Mouse (Mus musculus): ENCODE measurements at regions not wholly inside any gene's neighbourhood (a gene's known extent, or its start where the extent isn't known, plus 50 kb on each side); places are given as distances from the start of the nearest gene placed in this dataset.

GRCm38 (mm10) chr4:89428465-89428864 lies 117.6 kb upstream of the Cdkn2b start:
- peaks cover 9% of the 10 kb centered on the region for H3K79me2 ChIP-seq (replicated peaks; ENCODE audit: control insufficient read depth, extremely low read depth, insufficient read depth, poor library complexity, severe bottlenecking)
- no peak overlapping the region for H3K4me3 ChIP-seq (replicated peaks in 1 of 3; ENCODE audit: low read depth in 2 of 3, low read length in 2 of 3, poor library complexity in 1 of 3)
- 0 out of 2 replicates have a peak overlapping the region, but pooled peaks have one; percentile 13 for H3K9ac ChIP-seq (ENCODE audit: insufficient read depth, low read depth)
- H3K27ac ChIP-seq (ENCODE audit: insufficient read depth, low read depth), result peak overlapping the region; percentile 57
- DNase-seq (ENCODE audit: extremely low read depth), result no peak
- TF ChIP-seq ZC3H11A (IDR thresholded peaks at IDR 0.05; ENCODE audit: low read depth, low read length), result no peak
- no peak for TF ChIP-seq ZKSCAN1 (IDR thresholded peaks at IDR 0.05; ENCODE audit: borderline replicate concordance, low read depth, low read length)
- no peak for TF ChIP-seq NRF1 (IDR thresholded peaks at IDR 0.05; ENCODE audit: low read depth, low read length)
- no peak for TF ChIP-seq JUND (conservative IDR thresholded peaks at IDR 0.05; ENCODE audit: low read depth, low read length)
- TF ChIP-seq CHD2 (IDR thresholded peaks at IDR 0.05; ENCODE audit: low read length), result no peak
- no peak for TF ChIP-seq GABPA (IDR thresholded peaks at IDR 0.05; ENCODE audit: insufficient replicate concordance, low read depth, low read length)
- no peak for TF ChIP-seq NELFE (IDR thresholded peaks at IDR 0.05; ENCODE audit: low read depth, low read length)
- TF ChIP-seq EP300 (IDR thresholded peaks at IDR 0.05; ENCODE audit: low read length), result no peak
- no peak for TF ChIP-seq RCOR1 (conservative IDR thresholded peaks at IDR 0.05; ENCODE audit: low read depth, low read length)
- no peak for TF ChIP-seq PAX5 (IDR thresholded peaks at IDR 0.05; ENCODE audit: low read length)
- TF ChIP-seq USF1 (IDR thresholded peaks at IDR 0.05; ENCODE audit: low read depth, low read length), result no peak
- in situ Hi-C loops (cut with MboI; ENCODE audit: low pct_ligation_motif_present, low pct_unique_long_range_greater_than_20kb, low sequenced_read_pairs) (no loop called here), dilution Hi-C loops (cut with MboI; ENCODE audit: extremely low pct_ligation_motif_present, extremely low pct_unique_long_range_greater_than_20kb, low sequenced_read_pairs) (no loop called here)
- H3K36me3 ChIP-seq (replicated peaks in 1 of 2; ENCODE audit: control insufficient read depth in 1 of 2, insufficient read depth in 1 of 2, low read length in 1 of 2), result peaks cover 43 to 88% of the 10 kb centered on the region in 2 experiments
- H3K4me2 ChIP-seq (ENCODE audit: insufficient read depth, low read depth, poor library complexity, severe bottlenecking), result no peak overlapping the region
- H3K9me3 ChIP-seq (replicated peaks; ENCODE audit: low read length), result no peaks in the 10 kb centered on the region
- no peaks in the 10 kb centered on the region for H3K27me3 ChIP-seq (replicated peaks)
- H3K4me1 ChIP-seq (ENCODE audit: control insufficient read depth in 1 of 2, insufficient read depth in 2 of 2), result peaks cover 16 to 36% of the 10 kb centered on the region in 2 experiments

DNA sequence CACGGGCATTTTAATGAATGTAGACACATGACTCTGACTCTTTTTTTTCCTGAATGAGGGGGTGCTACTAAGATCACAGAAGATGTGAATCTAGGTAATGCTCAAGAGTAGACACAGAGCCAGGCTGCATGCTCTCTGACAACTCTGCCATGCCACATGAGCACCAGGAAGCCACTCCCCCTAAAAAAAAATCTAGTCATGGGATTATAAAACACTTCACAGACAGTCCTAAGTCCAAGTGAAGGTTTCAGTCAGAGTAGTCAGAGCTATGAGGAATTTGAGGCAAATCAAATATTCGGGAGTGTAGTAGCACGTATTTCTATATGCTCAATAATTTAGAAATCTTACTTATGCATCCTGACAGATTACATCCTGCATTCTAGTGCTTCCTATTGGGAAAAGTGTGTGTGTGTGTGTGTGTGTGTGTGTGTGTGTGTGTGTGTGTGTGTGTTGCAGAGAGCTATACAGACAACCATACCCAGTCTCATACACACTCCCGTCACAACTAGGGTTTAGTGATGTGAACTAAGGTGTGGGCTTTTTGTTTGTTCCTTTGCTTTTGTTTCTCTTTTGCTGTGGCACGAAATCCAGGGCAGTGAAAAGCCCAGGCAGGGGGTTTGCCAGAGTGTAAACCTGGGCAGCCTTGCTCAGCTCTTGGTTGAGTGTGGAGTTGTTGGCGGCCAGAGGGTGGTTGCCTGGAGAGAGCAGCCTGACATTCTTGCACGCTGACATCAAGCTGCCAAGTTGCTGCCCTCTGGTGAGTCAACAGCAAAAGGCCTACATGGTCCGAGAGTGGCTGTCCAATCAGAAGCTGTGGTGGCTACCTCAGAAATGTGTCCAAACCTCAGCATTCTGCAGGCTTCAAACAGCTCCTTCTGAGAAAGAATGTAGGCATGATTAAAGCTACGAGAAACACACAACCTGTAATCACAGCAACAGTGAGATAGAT lies 116.8 kb upstream of the Cdkn2b start:
- Histone ChIP-seq H3K9me3 (replicated peaks; ENCODE audit: low read length) (no peaks in the 10 kb centered on the region), H3K36me3 (replicated peaks in 1 of 2; ENCODE audit: control insufficient read depth in 1 of 2, insufficient read depth in 1 of 2, low read length in 1 of 2) (peaks cover 42 to 88% of the 10 kb centered on the region in 2 experiments), H3K9ac (ENCODE audit: insufficient read depth, low read depth) (no peak overlapping the region), H3K4me3 (replicated peaks in 1 of 3; ENCODE audit: low read depth in 2 of 3, low read length in 2 of 3, poor library complexity in 1 of 3) (no peak overlapping the region), H3K4me1 (ENCODE audit: control insufficient read depth in 1 of 2, insufficient read depth in 2 of 2) (peaks cover 18 to 32% of the 10 kb centered on the region in 2 experiments), H3K79me2 (replicated peaks; ENCODE audit: control insufficient read depth, extremely low read depth, insufficient read depth, poor library complexity, severe bottlenecking) (peaks cover 10% of the 10 kb centered on the region), H3K27ac (ENCODE audit: insufficient read depth, low read depth) (peak overlapping the region; percentile 57), H3K4me2 (ENCODE audit: insufficient read depth, low read depth, poor library complexity, severe bottlenecking) (no peak overlapping the region), H3K27me3 (replicated peaks) (no peaks in the 10 kb centered on the region)
- in situ Hi-C loops (cut with MboI; ENCODE audit: low pct_ligation_motif_present, low pct_unique_long_range_greater_than_20kb, low sequenced_read_pairs) (no loop called here), dilution Hi-C loops (cut with MboI; ENCODE audit: extremely low pct_ligation_motif_present, extremely low pct_unique_long_range_greater_than_20kb, low sequenced_read_pairs) (no loop called here)
- no peak for DNase-seq (ENCODE audit: extremely low read depth)
- TF ChIP-seq MYC (IDR thresholded peaks at IDR 0.05; ENCODE audit: low read depth, low read length), result no peak
- TF ChIP-seq CTCF (conservative IDR thresholded peaks at IDR 0.05 in 1 of 2, IDR thresholded peaks at IDR 0.05 in 1 of 2; ENCODE audit: low read depth in 2 of 2, low read length in 2 of 2), result peak in 1 of 2 experiments; percentile 36; a peak in 1 of 4 replicates
- TF ChIP-seq ZKSCAN1 (IDR thresholded peaks at IDR 0.05; ENCODE audit: borderline replicate concordance, low read depth, low read length), result no peak
- TF ChIP-seq SMC3 (IDR thresholded peaks at IDR 0.05; ENCODE audit: low read depth, low read length), result peak; percentile 54
- TF ChIP-seq POLR2A (IDR thresholded peaks at IDR 0.05; ENCODE audit: low read depth, low read length), result no peak; the same call in 1 of the 2 replicates
- no peak for TF ChIP-seq EP300 (IDR thresholded peaks at IDR 0.05; ENCODE audit: low read length)
- no peak for TF ChIP-seq UBTF (IDR thresholded peaks at IDR 0.05; ENCODE audit: low read depth, low read length)
- no peak for TF ChIP-seq PAX5 (IDR thresholded peaks at IDR 0.05; ENCODE audit: low read length)
- TF ChIP-seq HCFC1 (IDR thresholded peaks at IDR 0.05; ENCODE audit: low read depth, low read length), result no peak
- no peak for TF ChIP-seq NELFE (IDR thresholded peaks at IDR 0.05; ENCODE audit: low read depth, low read length)
- TF ChIP-seq ZMIZ1 (IDR thresholded peaks at IDR 0.05; ENCODE audit: low read depth, low read length), result no peak
- TF ChIP-seq RAD21 (IDR thresholded peaks at IDR 0.05; ENCODE audit: low read depth, low read length), result peak; percentile 41
